Mouse (Mus musculus): Measurements from ENCODE around the gene Mok. TPM values are rescaled to one million over a fixed set of nuclear protein-coding genes. Genes with fewer than 3 reads are reported as not detected.

Mok gene
- polyA plus RNA-seq, 2 experiments = 4.5 to 5.4 TPM

DNA sequence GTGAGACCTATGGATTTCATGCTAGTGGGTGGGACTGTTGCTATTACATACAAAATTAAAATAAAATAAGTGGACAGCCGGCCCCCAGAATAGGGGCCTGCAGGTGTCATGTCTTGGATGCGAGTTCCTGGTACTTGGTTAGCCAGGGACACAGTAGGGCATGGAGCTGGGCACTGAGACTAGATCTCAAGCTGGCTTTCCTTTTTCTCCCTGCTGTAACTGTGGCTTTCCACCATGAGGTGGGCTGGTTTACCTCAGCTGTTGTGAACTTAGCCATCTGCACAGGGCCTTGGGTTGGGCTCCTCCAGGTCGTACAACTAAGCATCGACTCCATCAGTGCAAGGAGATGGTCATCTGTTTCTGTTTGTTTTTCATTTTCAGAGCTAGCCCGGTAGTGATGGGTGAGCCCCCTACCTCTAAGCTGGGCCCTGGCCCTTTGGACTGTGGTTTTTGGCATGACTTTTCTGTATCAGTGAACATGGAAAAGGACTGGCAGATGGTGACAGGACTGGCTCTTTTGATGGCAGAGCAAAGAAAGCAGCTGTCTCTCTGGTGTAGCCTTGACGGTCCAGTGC lies 5.5 kb upstream of the Mok start:
- H3K9me3 ChIP-seq (ENCODE audit: control insufficient read depth, low read length) = no peaks in the 10 kb centered on the region
- no peaks in the 10 kb centered on the region for H3K36me3 ChIP-seq (ENCODE audit: control insufficient read depth, insufficient read depth, low read length)
- H3K27me3 ChIP-seq (ENCODE audit: control insufficient read depth, insufficient read depth, low read length) = peaks cover 5% of the 10 kb centered on the region; the same call in 1 of the 2 replicates
- H3K27ac ChIP-seq (replicated peaks; ENCODE audit: low read depth, low read length) = no peak overlapping the region
- no peak for DNase-seq (ENCODE audit: low spot score)
- peak overlapping the region; percentile 39 for H3K4me3 ChIP-seq (replicated peaks; ENCODE audit: low read length)
- peak overlapping the region; percentile 58; the same call in 1 of the 2 replicates for H3K4me2 ChIP-seq (replicated peaks; ENCODE audit: low read depth, low read length, severe bottlenecking)
- no peak for ATAC-seq (ENCODE audit: low FRiP score, low read depth)
- no peak overlapping the region for H3K9ac ChIP-seq (ENCODE audit: low read depth, low read length, severe bottlenecking)
- WGBS = 70% methylated on average over 6 of the region's 6 CpGs
- TF ChIP-seq POLR2A (IDR thresholded peaks at IDR 0.05; ENCODE audit: borderline replicate concordance, extremely low read depth, insufficient read depth, insufficient read length) = no peak
- H3K4me1 ChIP-seq (ENCODE audit: control insufficient read depth, insufficient read depth, low read length) = peaks cover 14% of the 10 kb centered on the region; the same call in 1 of the 2 replicates

DNA sequence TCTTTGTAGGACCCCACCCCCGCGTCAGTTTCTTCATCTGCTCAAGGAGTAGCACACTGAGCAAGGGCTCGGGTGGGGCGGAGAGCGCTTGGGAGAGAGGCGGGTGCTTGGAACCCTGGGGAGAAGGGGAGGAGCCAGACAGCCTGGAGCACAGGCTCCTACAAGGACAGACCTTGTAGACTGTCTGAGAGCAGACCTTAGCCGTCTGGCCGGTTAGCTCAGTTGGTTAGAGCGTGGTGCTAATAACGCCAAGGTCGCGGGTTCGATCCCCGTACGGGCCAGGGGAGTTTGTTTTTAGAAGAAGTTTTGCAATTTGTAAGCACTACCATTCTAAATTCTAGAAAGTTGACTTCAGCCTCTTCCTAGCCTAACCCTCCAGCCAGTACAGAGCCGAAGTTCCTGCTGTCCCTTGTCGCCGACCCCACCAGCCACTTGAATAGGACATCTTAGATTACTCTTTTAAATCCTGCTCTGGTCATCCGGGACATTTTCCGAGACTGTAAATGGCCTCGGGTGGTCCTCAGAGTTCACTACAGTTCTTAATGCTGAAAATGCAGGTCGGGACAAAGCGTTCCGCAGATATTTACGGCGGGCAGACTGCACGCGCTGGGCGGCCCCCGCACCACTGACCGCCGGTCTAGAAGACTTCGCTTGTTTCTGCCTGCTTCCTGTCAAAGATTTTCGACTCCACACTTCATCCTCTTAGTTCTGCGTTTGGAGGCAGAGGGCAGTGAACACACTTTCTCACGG lies 4.6 kb upstream of the Mok start:
- Histone ChIP-seq H3K4me2 (replicated peaks; ENCODE audit: low read depth, low read length, severe bottlenecking) (peak overlapping the region; percentile 58), H3K27me3 (ENCODE audit: control insufficient read depth, insufficient read depth, low read length) (peaks cover 5% of the 10 kb centered on the region; the same call in 1 of the 2 replicates), H3K27ac (replicated peaks; ENCODE audit: low read depth, low read length) (no peak overlapping the region), H3K9ac (ENCODE audit: low read depth, low read length, severe bottlenecking) (peak overlapping the region; percentile 25), H3K4me1 (ENCODE audit: control insufficient read depth, insufficient read depth, low read length) (peaks cover 8% of the 10 kb centered on the region; the same call in 1 of the 2 replicates), H3K9me3 (ENCODE audit: control insufficient read depth, low read length) (no peaks in the 10 kb centered on the region), H3K36me3 (ENCODE audit: control insufficient read depth, insufficient read depth, low read length) (no peaks in the 10 kb centered on the region), H3K4me3 (replicated peaks; ENCODE audit: low read length) (peak overlapping the region; percentile 39)
- ATAC-seq (ENCODE audit: low FRiP score, low read depth) (peak; percentile 77), DNase-seq (ENCODE audit: low spot score) (peak; percentile 94)
- TF ChIP-seq POLR2A (IDR thresholded peaks at IDR 0.05; ENCODE audit: borderline replicate concordance, extremely low read depth, insufficient read depth, insufficient read length) = no peak
- 1% methylated on average over 36 of the region's 36 CpGs for WGBS

DNA sequence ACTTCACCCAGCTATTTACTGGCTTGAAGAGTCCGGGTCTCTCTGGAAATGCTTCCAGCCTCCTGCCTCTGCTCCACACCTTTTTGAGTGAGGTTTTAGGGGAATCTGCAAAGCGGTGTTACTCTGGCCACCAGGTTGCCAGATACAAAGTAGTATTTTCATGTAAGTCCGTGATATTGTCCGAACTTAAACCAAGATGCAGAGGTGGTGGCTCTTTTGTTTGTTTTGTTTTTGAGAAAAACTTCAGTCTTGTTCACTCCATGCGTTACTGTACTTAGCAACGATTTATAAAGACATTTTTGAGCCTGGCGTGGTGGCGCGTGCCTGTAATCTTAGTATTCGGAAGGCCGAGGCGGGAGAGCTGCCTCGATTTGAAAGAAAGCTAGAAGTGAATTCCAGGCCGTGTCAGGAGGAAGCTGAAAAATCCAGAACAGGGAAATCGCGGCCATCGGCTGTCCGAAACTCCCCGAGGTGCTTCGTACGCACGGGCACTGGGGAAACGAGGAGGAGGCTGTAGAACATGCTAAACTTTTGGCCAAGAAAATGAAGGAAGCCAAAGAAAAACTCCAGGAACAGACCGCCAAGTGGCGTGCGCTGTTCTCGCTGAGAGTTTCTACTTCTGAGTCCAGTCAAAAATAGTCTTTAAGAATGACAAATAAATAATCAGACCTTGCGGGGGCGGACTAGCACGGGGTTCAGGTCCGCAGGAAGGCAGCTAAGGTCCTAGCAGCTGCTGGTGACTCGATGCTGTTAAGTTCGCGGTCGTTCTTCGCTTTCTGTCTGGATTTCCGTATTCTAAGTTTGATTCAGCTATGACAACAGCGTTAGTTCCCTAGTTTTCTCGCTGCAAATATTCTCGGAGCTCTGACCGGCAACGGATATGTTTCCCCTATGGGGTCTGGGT lies 3.7 kb upstream of the Mok start:
- DNase-seq (ENCODE audit: low spot score) (no peak), ATAC-seq (ENCODE audit: low FRiP score, low read depth) (no peak)
- no peak overlapping the region for H3K27ac ChIP-seq (replicated peaks; ENCODE audit: low read depth, low read length)
- H3K36me3 ChIP-seq (ENCODE audit: control insufficient read depth, insufficient read depth, low read length) = no peaks in the 10 kb centered on the region
- no peak for TF ChIP-seq POLR2A (IDR thresholded peaks at IDR 0.05; ENCODE audit: borderline replicate concordance, extremely low read depth, insufficient read depth, insufficient read length)
- peaks cover 8% of the 10 kb centered on the region; the same call in 1 of the 2 replicates for H3K4me1 ChIP-seq (ENCODE audit: control insufficient read depth, insufficient read depth, low read length)
- H3K27me3 ChIP-seq (ENCODE audit: control insufficient read depth, insufficient read depth, low read length) = peaks cover 5% of the 10 kb centered on the region; the same call in 1 of the 2 replicates
- H3K4me2 ChIP-seq (replicated peaks; ENCODE audit: low read depth, low read length, severe bottlenecking) = peak overlapping the region; percentile 58
- H3K9me3 ChIP-seq (ENCODE audit: control insufficient read depth, low read length) = no peaks in the 10 kb centered on the region
- 3% methylated on average over 42 of the region's 42 CpGs for WGBS
- H3K4me3 ChIP-seq (replicated peaks; ENCODE audit: low read length) = peak overlapping the region; percentile 39
- peak overlapping the region; percentile 25 for H3K9ac ChIP-seq (ENCODE audit: low read depth, low read length, severe bottlenecking)

DNA sequence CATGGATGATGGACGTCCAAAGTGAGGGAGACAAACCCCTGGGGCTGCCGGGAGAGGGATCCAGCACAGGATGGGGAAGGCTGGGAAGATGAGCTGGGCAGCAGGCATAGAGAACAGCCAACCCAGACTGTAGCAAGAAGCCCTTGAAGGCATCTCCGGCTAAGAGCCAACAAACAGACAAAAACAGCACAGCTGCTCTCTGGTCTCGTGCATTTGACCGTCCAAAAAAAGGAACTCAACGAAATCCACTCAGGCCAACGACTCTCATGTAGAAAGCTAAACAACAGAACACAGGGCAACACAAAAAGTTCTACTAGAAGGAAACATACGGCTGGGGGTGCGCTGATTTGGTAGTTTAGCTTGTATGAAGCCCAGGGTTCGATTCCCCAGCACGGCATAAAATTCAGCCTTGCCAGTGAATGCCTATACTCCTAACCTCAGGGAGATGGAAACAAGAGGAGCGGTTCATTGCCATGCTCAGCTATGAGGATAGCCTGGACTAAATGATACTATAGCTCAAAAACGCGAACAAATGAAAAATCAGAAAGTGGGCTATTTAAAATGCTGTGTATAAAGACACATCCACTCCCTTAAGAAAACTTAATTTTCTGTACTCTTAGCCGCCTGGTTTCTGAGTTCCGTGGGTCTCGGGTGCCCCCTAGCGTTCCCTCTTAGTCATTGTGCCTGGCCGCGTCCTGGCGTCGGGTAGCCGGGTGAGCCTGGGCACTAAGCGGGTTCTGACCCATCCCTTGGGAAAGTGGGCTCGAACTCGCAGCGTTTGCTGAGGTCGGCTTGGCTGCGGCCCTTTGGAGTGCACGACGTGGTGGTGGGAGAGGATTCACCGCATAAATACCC lies 2.7 kb upstream of the Mok start:
- Histone ChIP-seq H3K27me3 (ENCODE audit: control insufficient read depth, insufficient read depth, low read length) (peaks cover 5% of the 10 kb centered on the region; the same call in 1 of the 2 replicates), H3K9ac (ENCODE audit: low read depth, low read length, severe bottlenecking) (no peak overlapping the region), H3K4me1 (ENCODE audit: control insufficient read depth, insufficient read depth, low read length) (peaks cover 8% of the 10 kb centered on the region; the same call in 1 of the 2 replicates), H3K4me3 (replicated peaks; ENCODE audit: low read length) (peak overlapping the region; percentile 39), H3K27ac (replicated peaks; ENCODE audit: low read depth, low read length) (no peak overlapping the region), H3K36me3 (ENCODE audit: control insufficient read depth, insufficient read depth, low read length) (no peaks in the 10 kb centered on the region), H3K9me3 (ENCODE audit: control insufficient read depth, low read length) (no peaks in the 10 kb centered on the region), H3K4me2 (replicated peaks; ENCODE audit: low read depth, low read length, severe bottlenecking) (peak overlapping the region; percentile 58)
- DNase-seq (ENCODE audit: low spot score) (peak; percentile 75), ATAC-seq (ENCODE audit: low FRiP score, low read depth) (peak; percentile 29; the same call in 1 of the 2 replicates)
- TF ChIP-seq POLR2A (IDR thresholded peaks at IDR 0.05; ENCODE audit: borderline replicate concordance, extremely low read depth, insufficient read depth, insufficient read length) = no peak
- WGBS = 21% methylated on average over 32 of the region's 32 CpGs
